Mouse (Mus musculus) limb, embryonic 13.5 days (tissue): ENCODE measurements around the gene Ppp1r3c. TPM values are rescaled to one million over a fixed set of nuclear protein-coding genes. Genes with fewer than 3 reads are reported as not detected.
"Not testable (repeated sequence)": the region's sequence is repeated elsewhere in the genome, so short reads cannot be mapped to it uniquely, and the experiment has no call there.

Source experiments
- ATAC-seq: fragments of 200-750 bp; cut with Nextera tagmentation; 2 replicates; pipeline ENCODE4 v1.8.0; 2017; ENCODE audit warnings: low read depth, moderate number of reproducible peaks, moderate TSS enrichment; ENCODE audit not compliant: low FRiP score
- H3K27ac ChIP-seq: fragments of 300-500 bp; sonication (generic); 2 replicates; pipeline ENCODE4 v1.5.1; 2015; ENCODE audit warnings: inconsistent platforms, mild to moderate bottlenecking, moderate library complexity
- H3K27me3 ChIP-seq: fragments of 300-500 bp; sonication (generic); 2 replicates; pipeline ENCODE4 v1.6.1; 2015; ENCODE audit warnings: mild to moderate bottlenecking, inconsistent platforms
- H3K36me3 ChIP-seq: fragments of 300-500 bp; sonication (generic); 2 replicates; pipeline ENCODE4 v1.6.1; 2015; ENCODE audit warnings: inconsistent platforms, mild to moderate bottlenecking, moderate library complexity
- H3K4me1 ChIP-seq: fragments of 300-500 bp; sonication (generic); 2 replicates; pipeline ENCODE4 v1.6.1; 2015; ENCODE audit warnings: inconsistent platforms
- H3K4me2 ChIP-seq: fragments of 300-500 bp; sonication (generic); replicated peaks from 2 replicates; pipeline ENCODE4 v1.6.1; 2015; ENCODE audit warnings: inconsistent platforms, mild to moderate bottlenecking, moderate library complexity
- H3K4me3 ChIP-seq: fragments of 300-500 bp; sonication (generic); 2 replicates; pipeline ENCODE4 v1.5.1; 2015; ENCODE audit warnings: moderate library complexity, mild to moderate bottlenecking, inconsistent platforms
- H3K9ac ChIP-seq: fragments of 300-500 bp; sonication (generic); 2 replicates; pipeline ENCODE4 v1.6.1; 2015; ENCODE audit warnings: mild to moderate bottlenecking, inconsistent platforms
- H3K9me3 ChIP-seq: fragments of 300-500 bp; sonication (generic); 2 replicates; pipeline ENCODE4 v1.6.1; 2016; ENCODE audit warnings: inconsistent platforms
- WGBS: fragments of 180-500 bp; shearing (Covaris S2); methylation state at CpG from one replicate; pipeline ENCODE4 v1.1.7; 2015; 5-methylcytosine and 5-hydroxymethylcytosine counted together
- polyA plus RNA-seq: library from polyadenylated mRNA; unstranded; fragments of >200 nt; fragmentation: Nextera tagmentation; extraction: Ambion mirVana; gene quantifications from 2 replicates; pipeline ENCODE4 v1.2.1, GENCODE M21; 2015

Gene Ppp1r3c
- polyA plus RNA-seq, 1 experiment from 2014 or later = 11.4 TPM

- ATAC-seq = no peak
- Histone ChIP-seq H3K4me2 (no peak overlapping the region), H3K9ac (no peak overlapping the region), H3K4me3 (no peak overlapping the region), H3K27me3 (no peaks in the 10 kb centered on the region), H3K36me3 (no peaks in the 10 kb centered on the region), H3K4me1 (0 out of 2 replicates have a peak, but pooled peaks cover 4% of the 10 kb centered on the region), H3K9me3 (0 out of 2 replicates have a peak, but pooled peaks cover 4% of the 10 kb centered on the region), H3K27ac (no peak overlapping the region)
- WGBS = 41% methylated on average over 7 of the region's 7 CpGs
These were observed 3.2 kb upstream of the Ppp1r3c start for GRCm38 (mm10) chr19:36739566-36740211.

GRCm38 (mm10) chr19:36738009-36738408 lies 1.6 kb upstream of the Ppp1r3c start:
- no peak overlapping the region for H3K27ac ChIP-seq

GRCm38 (mm10) chr19:36737087-36737486 lies 634 bp upstream of the Ppp1r3c start:
- WGBS = 32% methylated on average over 6 of the region's 6 CpGs

More at GRCm38 (mm10) chr19:36738009-36738408, 1.6 kb upstream of the Ppp1r3c start:
- Histone ChIP-seq H3K9ac (no peak overlapping the region), H3K4me2 (no peak overlapping the region), H3K4me3 (no peak overlapping the region), H3K9me3 (0 out of 2 replicates have a peak, but pooled peaks cover 4% of the 10 kb centered on the region), H3K36me3 (peaks cover 10% of the 10 kb centered on the region), H3K4me1 (0 out of 2 replicates have a peak, but pooled peaks cover 4% of the 10 kb centered on the region), H3K27me3 (no peaks in the 10 kb centered on the region)
- WGBS = 83% methylated on average over 5 of the region's 5 CpGs
- no peak for ATAC-seq

GRCm38 (mm10) chr19:36734308-36735038 lies 2.0 kb downstream of the Ppp1r3c start:
- no peak for ATAC-seq
- H3K9me3 ChIP-seq = 0 out of 2 replicates have a peak, but pooled peaks cover 4% of the 10 kb centered on the region
- H3K9ac ChIP-seq = no peak overlapping the region
- no peaks in the 10 kb centered on the region for H3K27me3 ChIP-seq
- WGBS = 77% methylated on average over 10 of the region's 10 CpGs
- peaks cover 18% of the 10 kb centered on the region for H3K36me3 ChIP-seq
- H3K4me3 ChIP-seq = no peak overlapping the region
- 0 out of 2 replicates have a peak overlapping the region, but pooled peaks have one; percentile 2 for H3K4me2 ChIP-seq
- H3K27ac ChIP-seq = no peak overlapping the region
- H3K4me1 ChIP-seq = peaks cover 11% of the 10 kb centered on the region; the same call in 1 of the 2 replicates

More at GRCm38 (mm10) chr19:36737087-36737486, 634 bp upstream of the Ppp1r3c start:
- Histone ChIP-seq H3K27me3 (no peaks in the 10 kb centered on the region), H3K36me3 (peaks cover 18% of the 10 kb centered on the region), H3K4me3 (peak overlapping the region; percentile 59), H3K9me3 (0 out of 2 replicates have a peak, but pooled peaks cover 4% of the 10 kb centered on the region), H3K9ac (peak overlapping the region; percentile 75), H3K27ac (peak overlapping the region; percentile 89), H3K4me1 (0 out of 2 replicates have a peak, but pooled peaks cover 4% of the 10 kb centered on the region), H3K4me2 (peak overlapping the region; percentile 76)
- peak; percentile 51; the same call in 1 of the 2 replicates for ATAC-seq

- WGBS = 94% methylated on average over 16 of the region's 16 CpGs
- peaks cover 18% of the 10 kb centered on the region for H3K36me3 ChIP-seq
- H3K4me1 ChIP-seq = peaks cover 11% of the 10 kb centered on the region; the same call in 1 of the 2 replicates
- H3K27ac ChIP-seq = no peak overlapping the region
- no peak overlapping the region for H3K4me3 ChIP-seq
- 0 out of 2 replicates have a peak, but pooled peaks cover 1% of the 10 kb centered on the region for H3K9me3 ChIP-seq
- no peak overlapping the region for H3K9ac ChIP-seq
- no peak overlapping the region for H3K4me2 ChIP-seq
- H3K27me3 ChIP-seq = no peaks in the 10 kb centered on the region
- no peak for ATAC-seq
These were observed 3.1 kb downstream of the Ppp1r3c start for GRCm38 (mm10) chr19:36733191-36733943.

- no peak overlapping the region for H3K27ac ChIP-seq
These were observed 5.1 kb downstream of the Ppp1r3c start for GRCm38 (mm10) chr19:36731310-36731709.

GRCm38 (mm10) chr19:36730414-36730813 lies 6.0 kb downstream of the Ppp1r3c start:
- not testable (repeated sequence) for H3K27me3 ChIP-seq, H3K9ac ChIP-seq, H3K4me1 ChIP-seq, H3K9me3 ChIP-seq, H3K27ac ChIP-seq, ATAC-seq, H3K4me2 ChIP-seq, H3K4me3 ChIP-seq
- peaks cover 18% of the 10 kb centered on the region for H3K36me3 ChIP-seq
- WGBS = 85% methylated on average over 2 of the region's 2 CpGs

More at GRCm38 (mm10) chr19:36731310-36731709, 5.1 kb downstream of the Ppp1r3c start:
- Histone ChIP-seq H3K4me1 (peaks cover 7% of the 10 kb centered on the region; the same call in 1 of the 2 replicates), H3K27me3 (no peaks in the 10 kb centered on the region), H3K4me2 (no peak overlapping the region), H3K4me3 (no peak overlapping the region), H3K9ac (no peak overlapping the region), H3K36me3 (peaks cover 18% of the 10 kb centered on the region), H3K9me3 (no peaks in the 10 kb centered on the region)
- no peak for ATAC-seq
- 85% methylated on average over 11 of the region's 11 CpGs for WGBS

GRCm38 (mm10) chr19:36728741-36729460 lies 7.6 kb downstream of the Ppp1r3c start:
- H3K27me3 ChIP-seq = no peaks in the 10 kb centered on the region
- peaks cover 7% of the 10 kb centered on the region; the same call in 1 of the 2 replicates for H3K4me1 ChIP-seq
- no peak overlapping the region for H3K4me2 ChIP-seq
- peaks cover 17% of the 10 kb centered on the region for H3K36me3 ChIP-seq
- WGBS = 89% methylated on average over 12 of the region's 12 CpGs
- H3K9me3 ChIP-seq = no peaks in the 10 kb centered on the region
- H3K9ac ChIP-seq = no peak overlapping the region
- H3K27ac ChIP-seq = no peak overlapping the region
- no peak overlapping the region for H3K4me3 ChIP-seq
- no peak for ATAC-seq

- H3K36me3 ChIP-seq = no peaks in the 10 kb centered on the region
- H3K4me2 ChIP-seq = no peak overlapping the region
- no peak overlapping the region for H3K4me3 ChIP-seq
- 78% methylated on average over 7 of the region's 7 CpGs for WGBS
- peaks cover 7% of the 10 kb centered on the region; the same call in 1 of the 2 replicates for H3K4me1 ChIP-seq
- H3K9me3 ChIP-seq = no peaks in the 10 kb centered on the region
- H3K9ac ChIP-seq = no peak overlapping the region
- H3K27me3 ChIP-seq = no peaks in the 10 kb centered on the region
- ATAC-seq = no peak
- no peak overlapping the region for H3K27ac ChIP-seq
These were observed 11.5 kb downstream of the Ppp1r3c start for GRCm38 (mm10) chr19:36724970-36725369.

- WGBS = 70% methylated on average over 8 of the region's 8 CpGs
- H3K27me3 ChIP-seq = no peaks in the 10 kb centered on the region
- no peak for ATAC-seq
These were observed 15.3 kb downstream of the Ppp1r3c start for GRCm38 (mm10) chr19:36721139-36721538.

GRCm38 (mm10) chr19:36716221-36716620 lies 20.2 kb downstream of the Ppp1r3c start:
- H3K36me3 ChIP-seq = no peaks in the 10 kb centered on the region
- H3K27me3 ChIP-seq = no peaks in the 10 kb centered on the region
- WGBS = 69% methylated on average over 7 of the region's 7 CpGs
- no peak overlapping the region for H3K9ac ChIP-seq
- H3K4me3 ChIP-seq = no peak overlapping the region
- H3K27ac ChIP-seq = no peak overlapping the region
- no peak overlapping the region for H3K4me2 ChIP-seq
- no peaks in the 10 kb centered on the region for H3K9me3 ChIP-seq
- no peak for ATAC-seq
- H3K4me1 ChIP-seq = peaks cover 1% of the 10 kb centered on the region; the same call in 1 of the 2 replicates

More at GRCm38 (mm10) chr19:36721139-36721538, 15.3 kb downstream of the Ppp1r3c start:
- no peaks in the 10 kb centered on the region for H3K9me3 ChIP-seq
- no peak overlapping the region for H3K27ac ChIP-seq
- no peak overlapping the region for H3K9ac ChIP-seq
- no peaks in the 10 kb centered on the region for H3K36me3 ChIP-seq
- peaks cover 7% of the 10 kb centered on the region; the same call in 1 of the 2 replicates for H3K4me1 ChIP-seq
- no peak overlapping the region for H3K4me2 ChIP-seq
- H3K4me3 ChIP-seq = no peak overlapping the region
